Mouse (Mus musculus): Measurements from ENCODE around the gene Sf3b4.
"Not testable (repeated sequence)": the region's sequence is repeated elsewhere in the genome, so short reads cannot be mapped to it uniquely, and the experiment has no call there.

Sf3b4 gene

DNA sequence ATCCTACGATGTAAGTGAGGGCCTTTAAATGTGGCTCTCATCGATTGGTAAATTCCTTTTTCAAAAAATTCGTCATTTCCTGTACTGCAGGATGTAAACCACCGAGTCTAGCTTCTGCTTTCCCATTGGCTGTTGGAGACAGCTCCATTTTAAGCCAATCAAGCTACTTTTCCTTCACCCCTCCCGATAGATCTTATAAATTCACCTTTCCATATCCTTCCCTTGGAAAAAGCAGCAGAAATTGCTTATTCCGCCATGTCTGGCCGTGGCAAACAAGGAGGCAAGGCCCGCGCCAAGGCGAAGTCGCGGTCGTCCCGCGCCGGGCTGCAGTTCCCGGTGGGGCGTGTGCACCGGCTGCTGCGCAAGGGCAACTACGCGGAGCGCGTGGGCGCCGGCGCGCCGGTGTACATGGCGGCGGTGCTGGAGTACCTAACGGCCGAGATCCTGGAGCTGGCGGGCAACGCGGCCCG, 47.6 kb downstream of the Sf3b4 start, which contains the start of the genes Bola1 and Hist2h2ab:
TSS of gene Bola1 (minus strand) at position 49 of the 470 bp plus-strand sequence.
TSS of gene Hist2h2ab (plus strand) at position 205 of the 470 bp plus-strand sequence.
- peak; percentile 65 for DNase-seq (ENCODE audit: extremely low read depth, low read depth, low spot score)

GRCm38 (mm10) chr3:96220131-96220764, 48.1 kb downstream of the Sf3b4 start:
- not testable (repeated sequence) for DNase-seq (ENCODE audit: extremely low read depth, low read depth, low spot score)

DNA sequence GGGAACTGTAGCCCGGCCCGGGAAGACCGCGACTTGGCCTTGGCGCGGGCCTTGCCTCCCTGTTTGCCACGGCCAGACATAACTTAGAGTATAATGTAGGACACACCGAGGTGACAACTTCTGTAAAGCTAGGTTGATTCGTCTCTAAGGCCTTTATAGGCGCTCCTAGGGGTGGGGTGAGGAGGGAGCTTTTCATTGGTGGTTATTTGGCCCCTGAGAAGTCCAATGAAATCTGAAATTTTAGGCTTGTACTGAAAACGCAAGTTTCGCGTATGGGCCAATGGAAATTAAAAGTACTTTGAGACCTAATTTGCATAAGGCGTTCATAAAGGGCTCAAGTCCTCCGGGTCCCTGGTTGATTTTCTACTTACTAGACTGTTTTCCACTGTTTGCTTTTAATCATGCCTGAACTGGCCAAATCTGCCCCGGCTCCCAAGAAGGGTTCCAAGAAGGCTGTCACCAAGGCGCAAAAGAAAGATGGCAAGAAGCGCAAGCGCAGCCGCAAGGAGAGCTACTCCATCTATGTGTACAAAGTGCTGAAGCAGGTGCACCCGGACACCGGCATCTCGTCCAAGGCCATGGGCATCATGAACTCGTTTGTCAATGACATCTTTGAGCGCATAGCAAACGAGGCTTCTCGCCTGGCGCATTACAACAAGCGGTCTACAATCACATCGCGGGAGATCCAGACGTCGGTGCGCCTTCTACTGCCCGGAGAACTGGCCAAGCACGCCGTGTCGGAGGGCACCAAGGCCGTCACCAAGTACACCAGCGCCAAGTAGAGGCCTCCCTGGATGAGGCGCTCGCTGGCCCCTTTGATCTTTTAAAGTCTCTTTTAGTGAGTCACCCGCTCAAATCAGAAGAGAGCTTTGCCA, 48.9 kb downstream of the Sf3b4 start, which contains the start of the genes Hist2h2ac and Hist2h2be:
TSS of gene Hist2h2ac (minus strand) at position 116 of the 875 bp plus-strand sequence.
TSS of gene Hist2h2be (plus strand) at position 355 of the 875 bp plus-strand sequence.
- peak; percentile 75 for DNase-seq (ENCODE audit: extremely low read depth, low read depth, low spot score)

DNA sequence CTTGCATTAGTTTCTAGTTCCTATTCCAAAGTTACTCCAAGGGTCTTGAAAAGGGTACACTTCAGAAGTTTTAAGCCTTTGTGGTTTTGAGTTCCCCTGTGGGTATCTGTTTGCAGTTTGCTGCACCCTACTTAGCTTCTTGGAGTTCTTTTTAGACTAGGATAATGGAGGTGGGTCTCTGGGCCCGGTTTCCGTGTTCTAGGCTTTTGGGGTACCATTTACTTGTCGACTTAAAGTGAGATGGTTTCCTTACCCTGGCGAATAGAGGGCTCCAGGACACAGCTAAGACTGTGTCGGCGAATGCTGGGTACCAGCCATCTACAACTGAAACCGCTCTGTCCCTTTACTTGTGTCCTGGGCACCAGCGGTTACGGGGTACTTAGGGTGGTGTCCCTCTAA, 49.5 kb downstream of the Sf3b4 start:
- no peak for DNase-seq (ENCODE audit: extremely low read depth, low read depth, low spot score)

DNA sequence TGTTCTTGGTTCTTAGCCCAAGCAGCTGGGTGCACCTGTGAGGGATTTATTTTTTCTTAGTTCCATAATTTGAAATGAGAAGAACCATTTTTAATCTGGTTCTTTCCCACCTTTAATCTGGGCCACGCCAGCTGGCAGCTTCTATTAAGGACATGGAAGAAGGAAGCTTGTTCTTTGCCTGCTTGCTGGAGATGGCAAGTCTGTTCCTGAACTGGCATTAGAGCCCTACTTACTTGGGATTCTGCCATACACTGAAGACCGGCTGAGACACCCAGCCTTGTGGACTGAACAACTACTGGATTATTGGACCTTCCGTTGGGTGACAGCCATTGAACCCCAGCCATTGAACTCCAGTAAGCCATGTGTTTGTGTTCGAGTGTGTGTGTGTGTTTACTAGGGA, 50.6 kb downstream of the Sf3b4 start:
- no peak for DNase-seq (ENCODE audit: extremely low read depth, low read depth, low spot score)

GRCm38 (mm10) chr3:96225421-96225820, 53.3 kb downstream of the Sf3b4 start:
- no peak for DNase-seq (ENCODE audit: extremely low read depth, low read depth, low spot score)

All from fat pad, adult 2 months (tissue).